Mouse (Mus musculus) gonadal fat pad, adult 2 months (tissue): ENCODE results near the gene Pepd. TPM values are rescaled to one million over a fixed set of nuclear protein-coding genes. Genes with fewer than 3 reads are reported as not detected.

ENCODE experiments used
- DNase-seq: peaks from one replicate; pipeline ENCODE4 v3.0.0-alpha.2; 2012; ENCODE audit warnings: low read depth
- polyA plus RNA-seq: library from polyadenylated mRNA; depleted of rRNA; stranded (reverse); fragments of >200 nt; gene quantifications from 2 replicates; pipeline ENCODE4 v1.2.3, GENCODE M21; 2012

Pepd gene
- polyA plus RNA-seq, 1 experiment, result 154 TPM

- no peak for DNase-seq
Observed at GRCm38 (mm10) chr7:34930263-34930757, 18.1 kb downstream of the Pepd start.

- DNase-seq, result no peak
Observed at GRCm38 (mm10) chr7:34932631-34933030, 20.5 kb downstream of the Pepd start.

DNA sequence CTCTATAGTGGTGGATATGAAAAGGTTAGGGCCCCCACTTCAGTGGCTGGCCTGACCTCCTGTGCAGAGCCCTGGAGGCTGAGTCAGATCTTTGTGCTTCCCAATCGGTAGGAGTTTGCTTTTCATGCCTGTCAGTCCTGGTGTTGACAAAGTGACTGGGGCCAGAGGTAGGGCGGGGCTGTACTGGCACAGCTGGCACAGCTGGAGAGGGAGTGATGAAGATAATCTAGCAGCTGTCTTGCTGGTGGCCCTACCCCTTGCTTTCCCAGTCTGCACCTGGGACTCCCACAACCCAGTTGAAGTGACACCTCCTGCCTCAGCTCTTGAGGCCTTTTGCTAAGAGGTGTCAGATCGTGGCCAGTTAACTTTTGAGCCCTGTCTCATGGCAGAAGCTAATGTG lies 21.0 kb downstream of the Pepd start:
- DNase-seq, result no peak

GRCm38 (mm10) chr7:34936347-34936746 lies 24.2 kb downstream of the Pepd start:
- no peak for DNase-seq

DNA sequence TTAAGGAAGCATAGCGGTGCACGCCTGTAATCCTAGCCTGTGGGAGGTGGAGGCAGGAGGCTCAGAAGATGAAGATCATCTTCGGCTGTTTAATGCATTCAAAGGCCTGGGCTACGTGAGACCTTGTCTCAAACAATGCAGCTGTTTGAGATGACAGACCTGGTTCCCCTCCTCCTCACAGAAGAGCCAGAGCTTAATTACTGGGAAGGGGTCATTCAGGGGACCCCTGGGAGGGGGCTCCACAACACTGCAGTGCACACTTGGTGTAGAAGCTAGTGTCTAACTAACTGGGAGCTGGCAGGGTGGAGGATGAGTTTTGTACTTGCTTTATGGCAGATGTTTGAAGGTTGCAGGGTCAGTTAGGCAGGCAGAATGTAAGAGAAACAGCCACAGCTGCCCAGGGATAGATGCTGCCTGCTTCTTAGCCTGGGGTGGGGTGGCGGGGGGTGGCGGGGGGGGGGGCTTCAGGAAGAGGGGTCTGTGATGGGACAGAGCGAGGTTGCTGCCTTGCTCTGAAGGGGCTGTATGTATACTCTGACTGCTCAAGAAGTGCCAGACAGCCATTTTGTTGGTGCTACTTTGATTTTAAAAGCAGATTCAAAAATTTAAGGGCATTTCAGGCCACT lies 26.6 kb downstream of the Pepd start:
- DNase-seq, result no peak

- no peak for DNase-seq
Observed at GRCm38 (mm10) chr7:34939262-34939951, 27.2 kb downstream of the Pepd start.

DNA sequence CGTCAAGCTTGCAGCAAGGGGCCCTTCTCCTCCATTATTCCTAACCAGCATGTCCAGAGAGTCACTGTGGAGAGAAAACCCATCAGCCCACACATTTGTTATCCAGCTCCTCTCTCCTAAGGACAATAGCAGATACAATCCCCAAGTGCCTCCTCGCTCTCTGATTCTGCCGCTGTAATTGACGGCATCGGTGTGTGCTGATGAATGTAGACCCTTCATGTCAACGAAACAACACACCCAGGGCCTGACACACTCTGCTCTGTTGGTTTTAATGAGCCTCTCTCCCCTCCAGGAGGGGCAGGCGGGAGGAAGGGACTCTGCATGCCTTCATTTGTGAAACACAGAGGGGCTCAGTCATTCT lies 27.8 kb downstream of the Pepd start:
- no peak for DNase-seq

- DNase-seq, result no peak
Observed at GRCm38 (mm10) chr7:34943581-34944123, 31.5 kb downstream of the Pepd start.

GRCm38 (mm10) chr7:34946269-34946925 lies 34.2 kb downstream of the Pepd start:
- DNase-seq, result no peak

DNA sequence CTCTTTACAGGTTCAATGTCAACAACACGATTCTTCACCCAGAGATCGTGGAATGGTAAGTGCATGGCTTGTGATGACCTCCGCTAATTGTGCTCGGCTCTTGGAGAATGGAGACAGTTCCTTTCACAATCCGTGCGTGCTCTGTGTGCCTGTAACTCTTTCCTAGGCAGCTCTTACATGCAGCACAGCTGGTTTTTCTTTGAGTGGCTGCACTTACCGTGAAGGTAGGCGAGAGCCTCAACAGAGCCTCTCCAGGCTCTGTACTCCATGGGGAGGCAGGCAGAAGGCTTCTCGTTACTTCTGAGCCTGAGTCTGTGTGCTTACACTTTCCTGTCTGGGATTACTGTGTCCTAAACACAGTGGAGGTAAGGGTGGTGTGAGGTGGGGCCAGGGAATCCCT lies 42.4 kb downstream of the Pepd start:
- no peak for DNase-seq

- no peak for DNase-seq
Observed at GRCm38 (mm10) chr7:34955295-34955694, 43.1 kb downstream of the Pepd start.

DNA sequence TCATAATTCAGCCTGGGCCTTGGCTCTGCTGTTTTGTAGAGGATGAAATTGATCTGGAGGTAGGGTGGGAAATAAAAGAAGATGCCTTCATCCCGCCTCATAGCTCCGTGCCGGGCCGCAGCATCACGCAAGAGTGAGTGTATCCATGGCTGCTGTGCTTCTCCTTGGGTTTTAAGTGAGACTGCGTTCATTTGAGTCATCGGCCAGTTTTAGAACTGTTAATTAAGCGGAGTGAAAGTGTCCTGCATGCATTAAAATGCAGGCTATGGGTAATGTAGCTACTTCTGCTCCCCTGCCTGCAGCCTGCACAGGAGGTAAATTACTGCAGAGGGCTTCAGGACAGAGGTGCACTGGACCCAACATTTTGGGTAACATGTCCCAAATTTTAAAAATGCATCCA lies 45.0 kb downstream of the Pepd start:
- DNase-seq, result no peak

DNA sequence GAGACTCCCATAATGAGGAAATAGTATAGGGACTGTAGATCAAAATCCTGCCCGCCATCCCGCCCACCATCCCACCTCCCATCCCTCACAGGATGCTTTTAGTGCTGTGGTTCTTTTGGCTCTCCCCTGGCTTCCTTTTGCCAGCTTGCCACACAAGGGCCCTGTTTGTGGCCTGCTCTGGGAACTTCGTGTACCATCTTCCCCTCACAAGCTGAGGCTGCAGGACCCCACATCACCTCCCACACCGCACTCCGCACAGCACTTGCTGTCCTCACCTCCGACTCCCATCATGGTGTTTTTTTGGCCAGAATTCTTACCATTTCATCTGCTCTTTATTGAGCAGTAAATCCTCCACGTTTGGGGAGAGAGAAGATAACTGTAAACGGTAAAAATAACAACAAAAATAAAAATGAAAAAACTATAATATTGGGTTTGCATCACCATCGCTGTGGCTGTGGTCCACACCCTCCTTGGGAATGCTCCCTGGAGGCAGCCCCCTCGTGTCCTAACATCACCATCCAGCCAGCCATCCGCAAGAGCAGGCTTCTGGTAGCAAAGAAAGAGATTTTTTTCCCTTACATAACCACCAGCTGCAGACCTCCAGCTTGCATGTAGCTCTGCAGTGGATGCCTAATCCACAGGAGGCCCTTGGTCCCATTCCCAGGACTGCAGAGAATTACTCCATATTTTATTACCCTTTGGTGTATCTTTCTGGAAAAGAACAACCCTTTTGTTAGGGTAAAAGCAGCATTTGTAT lies 51.9 kb downstream of the Pepd start:
- no peak for DNase-seq

DNA sequence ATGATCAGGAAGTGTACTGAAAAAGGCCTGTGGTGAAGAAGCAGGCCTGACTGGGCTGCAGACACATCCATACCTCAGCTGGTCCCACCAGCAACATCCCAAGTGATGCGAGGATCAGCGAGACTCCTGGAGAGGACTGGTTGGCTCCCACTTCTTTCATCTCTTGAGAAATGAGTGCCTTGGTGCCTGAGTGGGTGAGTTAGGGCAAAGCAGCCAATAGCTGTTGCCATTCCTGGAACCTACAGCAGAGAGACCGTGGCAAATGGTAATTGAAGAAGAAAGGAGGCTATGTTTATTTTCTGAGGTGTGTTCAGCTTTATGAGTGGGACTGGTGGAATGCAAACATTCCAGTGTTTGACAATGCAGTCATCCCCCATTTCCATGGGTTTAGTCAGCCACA lies 55.2 kb downstream of the Pepd start:
- no peak for DNase-seq

DNA sequence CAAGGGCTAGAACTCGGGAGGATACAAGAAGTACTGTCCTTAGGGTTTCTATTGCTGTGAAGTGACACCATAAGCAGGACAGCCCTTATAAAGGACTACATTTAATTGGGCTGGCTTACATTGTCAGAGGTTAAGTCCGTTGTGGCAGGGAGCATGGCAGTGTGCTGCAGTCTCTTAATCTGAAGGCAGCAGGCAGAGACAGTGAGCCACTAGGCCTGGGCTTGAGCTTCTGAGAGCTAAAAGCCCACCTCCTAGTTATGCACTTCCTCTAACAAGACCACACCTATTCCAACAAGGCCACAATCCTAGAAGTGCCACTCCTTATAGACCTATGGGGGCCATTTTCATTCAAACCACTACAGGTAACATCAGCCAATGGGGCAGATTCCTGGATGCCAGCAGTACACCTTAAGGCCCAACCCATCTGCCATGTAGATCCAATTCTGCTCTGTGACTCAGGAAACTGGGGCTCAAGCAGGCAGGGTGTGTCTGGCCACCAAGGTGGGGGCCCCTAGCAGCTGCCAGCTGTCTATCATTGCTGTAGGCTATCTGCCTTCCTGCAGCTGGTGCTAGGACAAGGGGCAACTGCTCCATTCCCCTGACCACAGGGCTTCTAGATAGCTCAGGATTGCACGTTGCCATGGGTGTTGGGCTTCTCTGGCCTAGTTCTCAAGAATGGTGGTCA lies 56.7 kb downstream of the Pepd start:
- no peak for DNase-seq

DNA sequence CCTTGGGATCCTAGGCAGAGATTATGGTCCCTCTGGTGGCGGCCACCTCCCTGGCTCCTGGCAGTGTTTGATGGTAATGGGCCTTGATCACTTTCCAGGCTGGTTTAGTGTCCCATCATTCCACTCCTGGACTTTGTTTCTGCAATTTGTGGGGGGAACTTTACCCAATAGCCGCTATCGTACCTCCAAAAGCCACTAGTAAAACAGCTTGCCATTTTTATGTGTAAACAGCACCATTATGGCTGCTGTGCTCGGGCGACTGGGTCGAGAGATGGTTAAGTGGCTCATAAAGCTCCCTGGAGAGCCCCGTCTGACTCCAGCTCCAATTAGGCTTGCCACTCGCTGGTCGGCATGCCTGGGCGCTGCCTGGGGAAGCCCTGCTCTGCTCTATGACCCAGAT lies 59.6 kb downstream of the Pepd start:
- DNase-seq, result no peak

GRCm38 (mm10) chr7:34972990-34973440 lies 60.8 kb downstream of the Pepd start:
- DNase-seq, result no peak

- DNase-seq, result no peak
Observed at GRCm38 (mm10) chr7:34973877-34974276, 61.7 kb downstream of the Pepd start.

GRCm38 (mm10) chr7:34975913-34976312 lies 63.7 kb downstream of the Pepd start:
- no peak for DNase-seq

- DNase-seq, result no peak
Observed at GRCm38 (mm10) chr7:34977403-34977802, 65.2 kb downstream of the Pepd start.

- DNase-seq, result no peak
Observed at GRCm38 (mm10) chr7:34981803-34982202, 69.6 kb downstream of the Pepd start.
